Mouse (Mus musculus) mature B cell (primary cell): ENCODE results near the gene Iqub.

Experiments used
- in situ Hi-C: fragments of 300-500 bp; cut with MboI; formaldehyde crosslinking; loops from 2 replicates; pipeline ENCODE4 v1.14.3; 2019

Gene Iqub

GRCm38 (mm10) chr6:24514552-24515284 lies at the start of gene Iqub:
Gene Iqub (minus strand): TSS chr6:24515067.
- in situ Hi-C loops: no loop called here

GRCm38 (mm10) chr6:24564081-24564480 lies 49.2 kb upstream of the Iqub start:
- in situ Hi-C loops: no loop called here

GRCm38 (mm10) chr6:24555488-24555887 lies 40.6 kb upstream of the Iqub start:
- in situ Hi-C loops: no loop called here

GRCm38 (mm10) chr6:24554427-24555086 lies 39.7 kb upstream of the Iqub start:
- in situ Hi-C loops: no loop called here

DNA sequence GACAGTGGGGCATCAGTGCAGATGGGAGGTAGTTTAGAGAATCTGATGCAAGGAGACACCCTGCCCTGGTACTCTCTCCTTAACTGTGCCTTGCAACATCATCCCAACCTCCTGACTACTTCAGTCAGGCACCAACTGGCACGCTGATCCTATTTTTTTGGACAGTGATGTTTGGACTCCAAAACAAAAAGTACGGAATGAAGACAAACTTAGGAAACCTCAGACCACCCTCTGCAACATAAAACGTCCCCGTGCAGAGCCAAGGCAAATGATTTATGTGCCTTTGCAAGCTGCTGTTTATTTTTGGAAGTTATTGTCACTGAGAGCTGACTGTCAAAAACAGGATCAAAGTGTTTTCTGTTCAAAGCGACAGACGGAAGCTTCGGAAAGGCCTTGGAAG lies 37.2 kb upstream of the Iqub start:
- in situ Hi-C loops: no loop called here

- in situ Hi-C loops: no loop called here
Observed at GRCm38 (mm10) chr6:24549801-24550200, 34.9 kb upstream of the Iqub start.

GRCm38 (mm10) chr6:24546716-24547420 lies 32.0 kb upstream of the Iqub start:
- in situ Hi-C loops: no loop called here

- in situ Hi-C loops: no loop called here
Observed at GRCm38 (mm10) chr6:24543119-24543591, 28.3 kb upstream of the Iqub start.

DNA sequence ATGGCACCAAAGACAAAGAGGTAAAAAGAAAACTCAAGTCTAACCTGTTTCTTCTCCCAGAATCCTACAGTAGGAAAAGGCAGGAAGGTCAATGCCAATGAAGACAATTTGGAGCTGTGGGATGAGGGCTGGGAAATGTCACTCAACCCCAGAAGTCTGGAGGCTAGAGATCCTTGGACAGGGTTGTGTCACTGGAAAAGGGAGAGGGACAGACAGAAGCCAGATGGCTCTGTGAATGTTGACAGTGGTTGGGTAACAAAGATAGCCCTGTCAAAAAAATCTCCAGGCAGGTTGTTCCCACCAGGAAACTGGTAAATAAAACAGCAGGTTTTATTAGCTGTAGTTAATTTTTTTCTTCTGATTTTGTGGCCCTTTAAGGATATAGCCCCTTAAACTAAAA lies 27.5 kb upstream of the Iqub start:
- in situ Hi-C loops: no loop called here

DNA sequence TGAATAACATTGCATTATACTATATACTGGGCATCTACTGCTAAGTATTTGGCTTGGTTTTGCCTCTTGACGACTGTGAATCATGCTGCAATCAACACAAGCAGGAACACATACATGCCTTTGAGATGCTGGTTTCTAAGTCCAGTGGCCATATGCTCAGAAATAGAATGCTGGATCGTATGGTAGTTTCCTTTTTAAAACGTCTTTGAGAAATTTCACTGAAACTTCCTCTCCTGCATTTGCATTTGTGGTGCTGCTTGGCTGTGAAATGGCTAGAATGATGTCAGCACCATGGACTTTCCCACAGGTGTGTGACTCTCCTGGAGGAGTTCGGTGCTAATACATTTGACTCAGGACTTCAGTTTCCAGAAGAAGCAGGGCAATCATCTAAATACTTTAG lies 25.2 kb upstream of the Iqub start:
- in situ Hi-C loops: no loop called here

- in situ Hi-C loops: no loop called here
Observed at GRCm38 (mm10) chr6:24538435-24538834, 23.6 kb upstream of the Iqub start.

GRCm38 (mm10) chr6:24532804-24533203 lies 17.9 kb upstream of the Iqub start:
- in situ Hi-C loops: no loop called here

DNA sequence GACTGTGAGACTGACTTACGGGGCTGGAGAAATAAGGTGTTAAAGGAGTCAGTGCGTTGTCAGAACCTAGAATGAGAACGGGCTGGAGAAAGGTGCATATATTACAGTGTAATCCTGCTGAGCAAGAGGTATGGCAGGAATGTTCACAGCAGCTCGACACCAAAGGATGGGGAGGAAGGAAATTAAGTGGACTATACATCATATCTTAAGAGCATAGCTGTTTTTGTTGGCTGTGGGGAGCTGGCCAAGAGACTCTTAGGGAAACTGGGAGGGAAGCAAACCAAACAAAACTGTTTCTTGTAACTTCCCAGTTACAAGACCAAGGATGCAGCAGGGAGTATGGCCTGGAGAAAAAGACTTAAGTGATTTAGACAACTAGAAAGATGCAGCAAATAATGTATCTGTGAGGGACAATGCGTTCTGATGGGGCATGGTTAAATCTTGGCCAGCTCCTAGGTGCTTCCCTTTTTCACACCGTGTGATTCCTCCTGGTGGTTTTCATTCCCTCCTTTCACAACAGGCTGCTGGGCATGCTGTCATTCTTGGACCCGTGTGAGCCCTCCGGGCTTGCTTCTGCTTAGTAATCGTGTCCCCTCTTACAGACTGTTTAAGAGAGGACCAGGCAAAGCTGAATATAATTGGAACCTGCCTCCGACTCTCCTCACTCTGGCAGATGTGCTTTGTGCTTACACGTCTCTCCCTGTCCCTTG lies 16.0 kb upstream of the Iqub start:
- in situ Hi-C loops: no loop called here

DNA sequence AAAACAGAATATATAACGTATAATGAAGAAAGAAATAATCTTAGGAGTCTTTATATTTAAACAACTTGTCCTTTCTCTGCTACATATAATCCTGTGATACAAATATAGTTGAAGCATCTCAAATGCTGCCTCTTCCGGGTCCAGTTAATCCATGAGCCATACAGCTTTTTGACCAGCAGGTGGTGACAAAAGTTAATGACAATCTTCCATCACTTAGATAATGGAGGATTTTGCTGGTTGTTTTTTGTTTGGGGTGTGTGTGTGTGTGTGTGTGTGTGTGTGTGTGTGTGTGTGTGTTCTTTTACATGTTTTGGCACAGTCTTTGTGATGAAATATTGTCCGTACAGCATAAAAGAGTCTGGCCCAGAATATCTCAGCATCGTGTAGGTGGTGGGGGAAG lies 15.3 kb upstream of the Iqub start:
- in situ Hi-C loops: no loop called here

- in situ Hi-C loops: no loop called here
Observed at GRCm38 (mm10) chr6:24528064-24528243, 13.1 kb upstream of the Iqub start, which contains the start of gene Asb15. Gene Asb15 (plus strand): TSS chr6:24528144.

DNA sequence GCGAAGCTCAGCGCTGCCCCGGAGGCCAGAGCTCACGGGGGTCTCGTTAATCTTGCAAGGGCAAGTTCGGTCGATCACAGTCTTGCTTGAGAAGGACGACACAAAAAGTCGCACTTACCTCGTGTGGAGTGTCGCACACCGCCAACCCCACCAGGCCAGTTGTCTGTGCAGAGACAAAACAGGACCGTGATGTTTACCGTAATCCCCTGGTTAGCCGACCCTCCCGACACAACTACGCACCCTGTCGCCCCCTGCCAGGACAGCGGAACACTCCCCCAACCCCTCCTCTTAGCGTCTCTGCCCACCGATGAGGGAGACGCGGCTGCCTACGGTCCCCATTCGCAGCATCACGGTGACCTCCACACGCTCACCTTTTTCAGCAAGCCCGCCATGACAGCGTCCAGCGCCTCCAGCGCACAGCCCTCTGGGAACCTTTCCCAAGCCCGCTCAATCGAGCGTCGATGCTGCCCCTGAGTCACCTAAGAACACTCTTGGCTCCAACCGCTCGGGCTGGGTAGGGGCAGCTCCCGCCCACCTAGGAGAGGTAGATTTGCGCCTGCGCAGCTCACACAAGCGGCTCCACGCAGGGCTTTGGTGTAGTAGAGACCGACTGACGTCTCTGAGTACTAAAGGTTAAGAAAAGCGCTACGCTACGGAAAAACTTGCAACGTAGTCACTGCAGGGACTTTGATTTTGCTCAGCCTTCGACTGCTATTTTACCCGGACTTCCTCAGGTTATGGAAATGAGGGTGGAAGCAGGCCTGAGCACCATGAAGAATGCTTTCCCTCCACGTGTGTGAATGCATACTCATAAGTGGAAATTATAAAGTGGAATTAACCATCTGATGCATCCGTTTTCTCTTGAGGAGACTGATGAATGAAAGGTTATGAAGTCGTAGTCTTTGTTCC lies 12.5 kb upstream of the Iqub start, which contains the start of gene Ndufa5:
Gene Ndufa5 (minus strand): TSS at position 859 of the 909 bp plus-strand sequence.
- in situ Hi-C loops: no loop called here

DNA sequence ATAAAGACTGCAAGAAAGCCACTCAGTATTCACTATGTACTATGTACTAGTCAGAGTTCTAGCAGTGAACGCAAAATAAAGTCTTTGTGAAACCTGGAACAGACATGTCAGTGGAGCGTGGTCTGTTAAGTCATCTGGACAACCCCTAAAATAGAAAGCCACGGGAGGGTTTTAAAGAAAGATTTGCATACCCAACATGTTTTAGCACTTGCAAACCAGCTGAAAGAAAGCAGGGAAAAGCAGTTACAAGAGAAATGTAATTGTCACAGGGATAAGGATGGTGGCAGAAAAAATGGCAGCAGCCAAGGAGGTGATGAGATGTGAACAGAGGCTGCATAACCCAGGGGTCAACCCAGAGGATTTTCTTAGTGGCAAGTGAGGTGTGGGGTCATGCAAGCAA lies 10.8 kb upstream of the Iqub start:
- in situ Hi-C loops: no loop called here

DNA sequence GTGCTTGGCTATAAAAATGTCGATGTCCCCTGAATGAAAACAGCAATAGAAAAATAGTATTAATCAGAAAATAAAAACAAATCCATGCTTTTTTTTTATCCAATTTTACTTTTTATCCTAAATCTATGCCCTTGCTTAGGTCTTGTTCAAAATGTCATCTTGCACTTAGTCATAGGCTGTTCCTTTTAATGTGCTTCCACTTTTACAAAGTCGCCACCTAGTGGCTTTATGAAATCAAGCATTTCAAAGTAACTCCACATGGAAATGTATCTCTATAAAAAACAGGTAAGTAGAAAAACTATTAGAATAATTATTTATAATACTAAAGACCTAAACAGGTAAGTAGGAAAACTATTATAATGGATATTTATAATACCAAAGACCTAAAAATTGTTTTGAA lies 1.3 kb upstream of the Iqub start:
- in situ Hi-C loops: no loop called here

GRCm38 (mm10) chr6:24504141-24504540 lies 10.7 kb downstream of the Iqub start:
- in situ Hi-C loops: no loop called here

GRCm38 (mm10) chr6:24490341-24490740 lies 24.5 kb downstream of the Iqub start:
- in situ Hi-C loops: no loop called here

DNA sequence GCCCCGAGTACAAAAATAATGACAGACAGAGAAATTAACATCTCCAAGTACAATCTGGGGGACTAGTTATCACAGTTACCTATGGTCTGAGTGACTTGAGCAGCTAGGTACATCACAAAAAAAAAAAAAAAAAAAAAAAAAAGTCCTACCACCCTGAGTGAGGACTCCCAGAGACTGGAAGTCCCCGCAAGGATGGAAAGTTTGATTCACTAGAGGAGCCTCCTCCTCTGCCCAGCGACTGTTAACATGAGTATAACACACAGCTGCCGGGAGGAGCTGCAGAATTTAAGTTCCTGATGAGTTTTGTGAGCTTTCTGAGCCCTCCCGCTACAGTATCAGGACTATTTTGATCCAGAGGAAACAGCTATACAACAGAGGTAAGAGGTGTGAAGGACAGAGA lies 28.3 kb downstream of the Iqub start:
- in situ Hi-C loops: no loop called here
